Mouse (Mus musculus): ENCODE data around the gene Kcns1.

Gene Kcns1

DNA sequence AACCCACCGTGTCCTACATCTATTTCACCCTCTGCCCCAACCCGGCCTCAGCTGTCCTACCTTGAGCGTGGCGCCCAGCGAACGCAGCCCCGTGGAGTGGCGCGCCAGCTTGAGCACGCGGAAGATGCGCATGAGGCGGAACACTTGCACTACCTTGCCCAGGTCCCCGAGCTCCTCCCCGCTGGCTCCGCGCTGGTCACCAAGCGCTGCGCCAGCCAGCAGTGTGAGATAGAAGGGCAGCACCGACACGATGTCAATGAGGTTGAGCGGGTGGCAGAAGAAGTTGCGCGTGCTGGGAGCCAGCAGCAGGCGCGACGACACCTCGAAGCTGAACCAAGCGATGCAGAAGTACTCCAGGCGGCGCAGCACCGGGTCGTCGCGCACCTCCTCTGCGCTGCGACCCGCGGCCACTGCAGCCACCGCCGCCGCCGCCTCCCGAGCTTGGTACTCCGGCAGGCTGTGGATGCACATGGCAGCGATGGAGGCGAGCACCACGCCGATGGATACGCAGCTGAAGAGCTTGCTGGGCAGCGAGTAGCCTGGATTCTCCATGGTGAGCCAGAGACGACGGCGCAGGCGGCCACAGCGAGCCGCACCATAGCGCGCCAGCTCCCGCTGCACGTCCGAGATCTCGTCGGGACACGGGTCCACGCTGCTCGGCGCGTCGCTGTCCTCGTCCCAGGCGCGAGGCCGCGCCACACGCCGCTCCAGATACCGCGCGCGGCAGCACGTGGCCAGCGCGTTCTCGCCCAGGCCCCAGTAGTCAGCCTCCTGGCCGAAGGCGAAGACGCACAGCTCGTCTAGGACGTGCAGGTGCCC is 3.0 kb downstream of the Kcns1 start:
- peaks cover 16% of the 10 kb centered on the region for H3K4me1 ChIP-seq (replicated peaks; ENCODE audit: low read depth, low read length)
- TF ChIP-seq NANOG (IDR thresholded peaks at IDR 0.05; ENCODE audit: borderline replicate concordance, low read length) (no peak), CTCF (conservative IDR thresholded peaks at IDR 0.05; ENCODE audit: low read length) (no peak), POU5F1 (IDR thresholded peaks at IDR 0.05; ENCODE audit: borderline replicate concordance, low read length) (no peak)
- no peaks in the 10 kb centered on the region for H3K36me3 ChIP-seq (ENCODE audit: insufficient read depth, low read length)
- H3K9me3 ChIP-seq (ENCODE audit: low read length), result no peaks in the 10 kb centered on the region
- peak overlapping the region; percentile 69 for H3K4me3 ChIP-seq (replicated peaks; ENCODE audit: low read length)
- H3K27me3 ChIP-seq (ENCODE audit: insufficient read depth, low read length), result peaks cover 83% of the 10 kb centered on the region

DNA sequence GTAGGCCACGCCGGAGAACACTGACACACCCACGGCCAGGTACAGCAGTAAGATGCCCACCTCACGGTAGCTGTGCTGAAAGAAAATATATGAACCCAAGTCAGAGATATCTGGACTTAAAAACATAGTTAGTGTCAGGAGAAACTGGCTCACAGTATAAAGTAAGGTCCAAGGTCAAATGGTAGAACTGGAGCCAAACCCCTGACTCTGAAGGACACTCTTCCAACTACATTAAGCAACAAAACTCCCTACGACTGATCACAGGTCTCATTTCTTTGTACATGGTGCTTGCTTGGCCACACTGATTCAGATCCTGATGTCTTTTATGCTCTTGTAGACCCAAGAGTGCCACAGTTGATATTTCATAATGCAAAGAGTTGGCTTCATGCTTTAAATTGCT is 6.0 kb downstream of the Kcns1 start:
- Histone ChIP-seq H3K27me3 (ENCODE audit: insufficient read depth, low read length) (peaks cover 63% of the 10 kb centered on the region), H3K9me3 (ENCODE audit: low read length) (no peaks in the 10 kb centered on the region), H3K4me3 (replicated peaks; ENCODE audit: low read length) (no peak overlapping the region), H3K4me1 (replicated peaks; ENCODE audit: low read depth, low read length) (peaks cover 5% of the 10 kb centered on the region), H3K36me3 (ENCODE audit: insufficient read depth, low read length) (no peaks in the 10 kb centered on the region)
- TF ChIP-seq CTCF (conservative IDR thresholded peaks at IDR 0.05; ENCODE audit: low read length), result no peak
- TF ChIP-seq POU5F1 (IDR thresholded peaks at IDR 0.05; ENCODE audit: borderline replicate concordance, low read length), result no peak
- TF ChIP-seq NANOG (IDR thresholded peaks at IDR 0.05; ENCODE audit: borderline replicate concordance, low read length), result no peak

DNA sequence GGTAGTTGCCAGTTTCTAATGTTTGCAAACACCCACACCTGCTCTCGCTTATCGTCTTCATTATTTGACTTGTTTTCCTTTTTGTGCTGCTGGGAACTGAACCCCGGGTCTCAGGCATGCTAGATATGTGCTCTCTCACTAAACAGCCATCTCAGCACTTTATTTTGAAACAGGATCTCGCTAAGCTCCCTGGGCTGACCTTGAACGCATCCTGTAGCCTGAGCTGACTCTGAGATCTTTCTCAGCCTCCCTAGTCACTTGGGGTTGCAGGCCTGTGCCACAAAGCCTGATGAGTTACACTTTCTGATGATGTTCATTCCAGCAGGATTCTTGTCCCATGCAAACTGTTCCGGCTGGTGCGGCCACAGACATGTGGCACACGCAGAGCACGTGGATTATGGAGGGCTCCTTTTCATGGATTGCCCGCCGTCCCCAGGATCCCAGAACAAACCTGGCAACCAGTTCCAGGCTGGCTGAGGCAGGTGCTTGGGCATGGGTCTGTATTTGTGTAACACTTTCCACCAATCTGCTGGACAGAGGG is 9.3 kb downstream of the Kcns1 start:
- peaks cover 29% of the 10 kb centered on the region for H3K27me3 ChIP-seq (ENCODE audit: insufficient read depth, low read length)
- TF ChIP-seq NANOG (IDR thresholded peaks at IDR 0.05; ENCODE audit: borderline replicate concordance, low read length) (no peak), POU5F1 (IDR thresholded peaks at IDR 0.05; ENCODE audit: borderline replicate concordance, low read length) (no peak), CTCF (conservative IDR thresholded peaks at IDR 0.05; ENCODE audit: low read length) (no peak)
- H3K36me3 ChIP-seq (ENCODE audit: insufficient read depth, low read length), result peaks cover 7% of the 10 kb centered on the region; the same call in 1 of the 2 replicates
- no peaks in the 10 kb centered on the region for H3K4me1 ChIP-seq (replicated peaks; ENCODE audit: low read depth, low read length)
- no peak overlapping the region for H3K4me3 ChIP-seq (replicated peaks; ENCODE audit: low read length)
- H3K9me3 ChIP-seq (ENCODE audit: low read length), result no peaks in the 10 kb centered on the region

DNA sequence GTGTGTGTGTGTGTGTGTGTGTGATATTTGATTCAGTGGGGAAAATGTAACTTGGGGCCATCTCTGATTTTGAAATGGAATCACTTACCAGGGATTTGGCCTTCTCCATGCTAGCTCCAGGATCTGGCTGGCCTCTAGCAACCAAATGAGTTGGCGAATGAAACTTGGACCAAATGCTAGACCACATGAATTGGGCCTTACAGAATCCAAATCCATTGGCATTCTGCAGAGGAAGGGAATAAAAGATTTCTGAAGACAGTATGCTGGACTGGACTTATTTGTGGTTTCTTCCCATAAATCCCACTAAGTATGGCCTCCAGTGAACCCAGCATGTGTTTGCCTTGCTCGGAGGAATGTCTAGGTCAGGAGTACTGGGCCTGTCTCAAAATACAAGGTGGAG is 12.1 kb downstream of the Kcns1 start:
- Histone ChIP-seq H3K4me1 (replicated peaks; ENCODE audit: low read depth, low read length) (no peaks in the 10 kb centered on the region), H3K36me3 (ENCODE audit: insufficient read depth, low read length) (peaks cover 30% of the 10 kb centered on the region), H3K4me3 (replicated peaks; ENCODE audit: low read length) (no peak overlapping the region), H3K9me3 (ENCODE audit: low read length) (no peaks in the 10 kb centered on the region), H3K27me3 (ENCODE audit: insufficient read depth, low read length) (peaks cover 5% of the 10 kb centered on the region; the same call in 1 of the 2 replicates)
- TF ChIP-seq POU5F1 (IDR thresholded peaks at IDR 0.05; ENCODE audit: borderline replicate concordance, low read length) (no peak), NANOG (IDR thresholded peaks at IDR 0.05; ENCODE audit: borderline replicate concordance, low read length) (no peak), CTCF (conservative IDR thresholded peaks at IDR 0.05; ENCODE audit: low read length) (no peak)

DNA sequence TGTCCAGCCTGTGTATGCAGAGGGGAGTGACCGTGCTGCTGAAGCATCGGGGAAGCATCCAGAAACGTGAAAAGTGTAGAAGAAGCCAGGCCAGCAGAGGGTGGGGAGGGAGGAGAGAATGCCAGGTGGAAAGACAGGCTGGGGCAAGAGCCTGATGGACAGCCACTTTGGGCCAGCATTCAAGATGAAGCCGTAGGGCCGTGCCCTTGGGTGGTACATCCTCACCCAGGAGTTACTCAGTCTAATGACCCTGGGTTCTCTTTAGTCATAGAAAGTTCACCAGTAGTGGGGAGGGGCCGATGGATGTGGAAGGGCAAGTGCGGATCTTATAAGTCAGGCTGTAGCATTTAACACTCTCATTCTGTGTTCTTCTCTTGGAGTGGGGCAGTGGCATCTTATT is 14.8 kb downstream of the Kcns1 start:
- H3K4me3 ChIP-seq (replicated peaks; ENCODE audit: low read length), result no peak overlapping the region
- H3K4me1 ChIP-seq (replicated peaks; ENCODE audit: low read depth, low read length), result no peaks in the 10 kb centered on the region
- H3K9me3 ChIP-seq (ENCODE audit: low read length), result no peaks in the 10 kb centered on the region
- H3K27me3 ChIP-seq (ENCODE audit: insufficient read depth, low read length), result no peaks in the 10 kb centered on the region
- TF ChIP-seq NANOG (IDR thresholded peaks at IDR 0.05; ENCODE audit: borderline replicate concordance, low read length) (no peak), CTCF (conservative IDR thresholded peaks at IDR 0.05; ENCODE audit: low read length) (no peak)
- peaks cover 57% of the 10 kb centered on the region for H3K36me3 ChIP-seq (ENCODE audit: insufficient read depth, low read length)

DNA sequence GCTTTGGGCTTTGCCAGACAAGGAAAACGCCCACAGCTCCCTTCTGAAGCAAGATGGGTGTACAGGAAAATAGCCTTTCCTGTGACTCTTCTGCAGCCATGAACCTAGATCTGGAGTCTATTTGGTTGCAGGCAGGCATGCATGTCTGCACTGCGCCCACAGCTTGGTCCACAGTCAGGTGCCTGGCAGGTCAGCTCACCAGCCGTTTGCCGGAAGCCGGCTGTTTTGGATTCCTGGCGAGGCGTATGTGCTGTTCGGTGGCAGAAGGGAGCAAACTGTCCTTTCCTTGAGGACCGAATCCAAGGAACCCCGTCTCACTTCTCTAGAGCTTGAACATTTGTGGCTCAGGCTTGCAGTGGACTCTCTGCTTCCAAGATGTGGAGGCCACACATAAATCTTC is 16.9 kb downstream of the Kcns1 start:
- TF ChIP-seq NANOG (IDR thresholded peaks at IDR 0.05; ENCODE audit: borderline replicate concordance, low read length) (no peak), POU5F1 (IDR thresholded peaks at IDR 0.05; ENCODE audit: borderline replicate concordance, low read length) (no peak), CTCF (conservative IDR thresholded peaks at IDR 0.05; ENCODE audit: low read length) (no peak)
- Histone ChIP-seq H3K27me3 (ENCODE audit: insufficient read depth, low read length) (no peaks in the 10 kb centered on the region), H3K9me3 (ENCODE audit: low read length) (no peaks in the 10 kb centered on the region)

DNA sequence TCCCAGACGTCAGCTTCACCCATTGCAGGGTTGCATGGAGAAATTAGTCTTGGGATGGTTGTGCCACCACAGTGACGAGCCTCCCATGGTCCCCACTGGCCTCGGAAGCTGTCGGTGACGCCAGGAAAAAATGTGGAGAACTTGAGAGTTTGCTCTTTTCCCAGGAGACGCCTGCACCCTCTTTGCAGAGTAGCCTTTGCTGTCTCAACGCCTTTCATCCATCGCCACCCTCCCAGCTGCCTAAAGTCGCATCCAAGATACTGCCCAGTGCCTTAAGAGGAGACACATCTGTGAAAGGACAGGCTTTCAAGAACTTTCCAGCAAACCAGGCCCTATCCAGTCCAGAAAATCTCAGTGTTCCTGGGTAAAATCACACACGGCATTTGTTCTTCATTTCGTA is 18.6 kb downstream of the Kcns1 start:
- Histone ChIP-seq H3K9me3 (ENCODE audit: low read length) (no peaks in the 10 kb centered on the region), H3K27me3 (ENCODE audit: insufficient read depth, low read length) (no peaks in the 10 kb centered on the region), H3K4me1 (replicated peaks; ENCODE audit: low read depth, low read length) (peaks cover 30% of the 10 kb centered on the region), H3K36me3 (ENCODE audit: insufficient read depth, low read length) (peaks cover 73% of the 10 kb centered on the region), H3K4me3 (replicated peaks; ENCODE audit: low read length) (no peak overlapping the region)
- TF ChIP-seq CTCF (conservative IDR thresholded peaks at IDR 0.05; ENCODE audit: low read length), result no peak
- no peak for TF ChIP-seq NANOG (IDR thresholded peaks at IDR 0.05; ENCODE audit: borderline replicate concordance, low read length)
- no peak for TF ChIP-seq POU5F1 (IDR thresholded peaks at IDR 0.05; ENCODE audit: borderline replicate concordance, low read length)

More for the DNA sequence above, 16.9 kb downstream of the Kcns1 start:
- peaks cover 20% of the 10 kb centered on the region for H3K4me1 ChIP-seq (replicated peaks; ENCODE audit: low read depth, low read length)
- peaks cover 63% of the 10 kb centered on the region for H3K36me3 ChIP-seq (ENCODE audit: insufficient read depth, low read length)
- no peak overlapping the region for H3K4me3 ChIP-seq (replicated peaks; ENCODE audit: low read length)

DNA sequence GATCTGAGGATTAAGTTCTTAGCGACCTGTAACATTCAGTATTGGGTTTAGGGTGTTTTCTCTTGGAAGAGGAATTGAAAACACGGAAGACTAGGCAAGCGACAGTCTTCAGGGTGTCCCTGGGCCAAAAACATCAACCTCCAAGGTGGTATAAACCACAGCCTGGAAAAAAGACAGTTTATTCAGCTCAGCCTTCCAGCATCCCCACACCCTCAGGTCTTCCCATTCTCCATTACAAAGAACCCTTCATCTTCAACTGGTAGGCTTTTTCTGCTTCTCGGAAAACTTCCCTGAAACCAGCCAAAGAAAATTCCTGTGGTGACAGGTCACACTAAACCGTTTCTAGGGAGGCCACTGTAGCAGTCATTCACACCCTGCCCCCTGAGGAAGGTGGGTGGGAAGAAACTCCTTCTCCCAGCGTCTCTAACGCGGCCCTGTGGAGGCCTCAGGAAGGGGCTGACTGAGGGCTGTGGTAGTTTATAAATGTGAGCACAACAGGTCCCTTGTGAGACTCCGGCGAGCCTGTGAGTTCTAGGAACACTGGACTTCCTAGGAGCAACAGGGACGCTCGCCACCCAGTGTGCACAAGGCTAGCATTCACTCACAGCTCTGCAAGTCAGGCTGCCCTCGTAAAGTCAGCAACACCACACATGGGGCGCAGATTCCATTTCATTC is 20.7 kb downstream of the Kcns1 start:
- no peak overlapping the region for H3K4me3 ChIP-seq (replicated peaks; ENCODE audit: low read length)
- TF ChIP-seq NANOG (IDR thresholded peaks at IDR 0.05; ENCODE audit: borderline replicate concordance, low read length), result no peak
- TF ChIP-seq POU5F1 (IDR thresholded peaks at IDR 0.05; ENCODE audit: borderline replicate concordance, low read length), result no peak
- TF ChIP-seq CTCF (conservative IDR thresholded peaks at IDR 0.05; ENCODE audit: low read length), result no peak

More for the DNA sequence above, 20.7 kb downstream of the Kcns1 start:
- H3K27me3 ChIP-seq (ENCODE audit: insufficient read depth, low read length), result no peaks in the 10 kb centered on the region
- peaks cover 33% of the 10 kb centered on the region for H3K4me1 ChIP-seq (replicated peaks; ENCODE audit: low read depth, low read length)
- H3K36me3 ChIP-seq (ENCODE audit: insufficient read depth, low read length), result peaks cover 75% of the 10 kb centered on the region
- H3K9me3 ChIP-seq (ENCODE audit: low read length), result no peaks in the 10 kb centered on the region
